Mouse (Mus musculus) ES-CJ7 (cell line): ENCODE measurements at regions not wholly inside any gene's neighbourhood (a gene's known extent, or its start where the extent isn't known, plus 50 kb on each side); places are given as distances from the start of the nearest gene placed in this dataset.

Experiments used
- DNase-seq: peaks from one replicate; pipeline ENCODE4 v3.0.0; 2011; ENCODE audit warnings: low read depth, low spot score

GRCm38 (mm10) chrX:122021749-122022148 lies 375.5 kb downstream of the Nap1l3 start:
- DNase-seq = peak; percentile 9
